Mouse (Mus musculus) lung, adult 2 months (tissue): ENCODE data around the gene 4930404H24Rik. TPM values are rescaled to one million over a fixed set of nuclear protein-coding genes. Genes with fewer than 3 reads are reported as not detected.

Source experiments
- DNase-seq: peaks from one replicate; pipeline ENCODE4 v3.0.0; 2022
- H3K4me1 ChIP-seq: fragments of 200-500 bp; 2 replicates; pipeline ENCODE4 v1.6.1; 2011; ENCODE audit warnings: low read length; ENCODE audit not compliant: control insufficient read depth, insufficient read depth
- H3K4me3 ChIP-seq: fragments of 200-500 bp; replicated peaks from 2 replicates; pipeline ENCODE3; 2011; ENCODE audit warnings: low read depth, mild to moderate bottlenecking, control low read depth, low read length; ENCODE audit errors: extremely low read depth
- CTCF ChIP-seq: fragments of 200-500 bp; IDR thresholded peaks from 2 replicates; pipeline ENCODE4 v1.5.1; 2011; ENCODE audit warnings: mild to moderate bottlenecking, low read length, control low read depth; ENCODE audit not compliant: insufficient read depth
- POLR2A ChIP-seq: fragments of 200-500 bp; IDR thresholded peaks from 2 replicates; pipeline ENCODE4 v1.6.1; 2011; ENCODE audit warnings: low read depth, mild to moderate bottlenecking, control low read depth, low read length, borderline replicate concordance; ENCODE audit errors: extremely low read depth
- WGBS: fragments of 180-500 bp; shearing (Covaris S2); methylation state at CpG from one replicate; pipeline ENCODE4 v1.1.7; 2018; 5-methylcytosine and 5-hydroxymethylcytosine counted together
- polyA plus RNA-seq: library from polyadenylated mRNA; depleted of rRNA; stranded (reverse); fragments of >200 nt; gene quantifications from 2 replicates; pipeline ENCODE4 v1.2.3, GENCODE M21; 2012; rRNA removed

4930404H24Rik gene
- polyA plus RNA-seq, 1 experiment = not detected

DNA sequence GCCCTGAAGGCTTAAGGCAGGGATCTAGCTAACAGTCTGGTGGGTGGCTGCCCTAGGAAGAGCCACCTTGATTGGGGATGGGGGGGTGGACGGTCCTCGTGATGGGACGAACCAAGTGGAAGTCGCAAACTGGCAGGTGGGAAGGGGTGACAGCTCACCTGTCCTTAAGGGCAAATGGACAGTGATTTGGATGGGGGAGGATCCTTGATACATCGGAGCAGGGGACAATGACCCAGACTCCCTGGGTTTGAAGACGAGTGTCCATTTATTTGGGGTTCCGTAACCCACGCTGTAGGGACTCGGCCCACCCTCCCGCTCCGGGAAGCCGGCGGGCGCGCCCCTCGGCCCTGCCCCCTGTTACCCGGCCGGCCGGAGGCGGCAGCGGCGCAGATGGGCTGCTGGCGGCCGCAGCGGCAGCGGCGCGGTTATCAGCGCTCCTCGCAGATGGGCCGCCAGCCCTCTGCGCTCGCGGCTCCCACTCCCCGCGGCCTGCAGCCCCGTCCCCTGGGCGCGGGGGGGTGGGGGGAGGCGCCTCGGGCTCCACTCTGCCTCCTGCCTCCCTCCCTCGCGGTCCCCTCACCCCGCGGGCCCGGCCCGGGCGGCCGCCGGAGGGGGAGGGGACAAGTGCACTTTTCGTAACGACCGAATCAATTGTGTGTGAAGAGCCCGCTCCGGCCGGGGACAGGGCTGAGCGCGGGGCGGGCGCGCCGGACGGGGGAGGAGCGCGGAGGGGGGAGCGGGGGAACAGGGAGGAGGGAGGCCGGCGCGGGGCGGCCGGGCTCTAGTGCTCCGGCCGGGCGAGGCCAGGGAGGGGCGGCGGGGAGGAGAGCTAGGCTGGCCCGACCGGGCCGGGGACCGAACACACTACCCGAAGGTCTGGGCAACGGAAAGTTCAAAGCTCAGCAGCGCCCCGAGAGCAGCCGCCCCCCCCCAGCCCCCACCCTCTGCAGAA, 35.3 kb downstream of the 4930404H24Rik start:
- 5% methylated on average over 80 of the region's 85 CpGs for WGBS
- no peak for TF ChIP-seq CTCF
- TF ChIP-seq POLR2A = no peak
- H3K4me3 ChIP-seq = peak overlapping the region; percentile 39
- no peaks in the 10 kb centered on the region for H3K4me1 ChIP-seq
- peak; percentile 42 for DNase-seq

- Histone ChIP-seq H3K4me1 (no peaks in the 10 kb centered on the region), H3K4me3 (peak overlapping the region; percentile 64)
- WGBS = 1% methylated on average over 37 of the region's 70 CpGs
- no peak for TF ChIP-seq POLR2A
- TF ChIP-seq CTCF = no peak
- DNase-seq = no peak
Measured at GRCm38 (mm10) chr2:153528571-153529364, 36.2 kb downstream of the 4930404H24Rik start.

GRCm38 (mm10) chr2:153529365-153529781, 36.8 kb downstream of the 4930404H24Rik start:
- no peaks in the 10 kb centered on the region for H3K4me1 ChIP-seq
- H3K4me3 ChIP-seq = peak overlapping the region; percentile 64
- under 1% methylated on average over 53 of the region's 53 CpGs for WGBS
- peak; percentile 53 for DNase-seq
- no peak for TF ChIP-seq POLR2A
- TF ChIP-seq CTCF = no peak

GRCm38 (mm10) chr2:153529931-153530766, 37.6 kb downstream of the 4930404H24Rik start, which contains the start of gene Nol4l:
Gene Nol4l, minus strand, starts transcription at chr2:153529971.
- 3% methylated on average over 63 of the region's 86 CpGs for WGBS
- DNase-seq = no peak
- peak within 1 kb of the TSS; percentile 64 for H3K4me3 ChIP-seq
- H3K4me1 ChIP-seq = no peaks in the 10 kb centered on the region
- TF ChIP-seq POLR2A (no peak), CTCF (no peak)

GRCm38 (mm10) chr2:153530948-153531347, 38.4 kb downstream of the 4930404H24Rik start:
- TF ChIP-seq POLR2A (no peak), CTCF (no peak)
- 51% methylated on average over 5 of the region's 5 CpGs for WGBS
- DNase-seq = no peak
- H3K4me3 ChIP-seq = no peak overlapping the region
- no peaks in the 10 kb centered on the region for H3K4me1 ChIP-seq

- TF ChIP-seq POLR2A = no peak
- no peak for TF ChIP-seq CTCF
- H3K4me3 ChIP-seq = no peak overlapping the region
Measured at GRCm38 (mm10) chr2:153533981-153534380, 41.4 kb downstream of the 4930404H24Rik start.

GRCm38 (mm10) chr2:153538898-153539297, 46.3 kb downstream of the 4930404H24Rik start:
- H3K4me1 ChIP-seq = no peaks in the 10 kb centered on the region
- DNase-seq = no peak
- no peak overlapping the region for H3K4me3 ChIP-seq
- TF ChIP-seq POLR2A (no peak), CTCF (no peak)
- 79% methylated on average over 3 of the region's 3 CpGs for WGBS

More at GRCm38 (mm10) chr2:153533981-153534380, 41.4 kb downstream of the 4930404H24Rik start:
- no peaks in the 10 kb centered on the region for H3K4me1 ChIP-seq
- WGBS = 67% methylated on average over 1 of the region's 1 CpGs
- no peak for DNase-seq

DNA sequence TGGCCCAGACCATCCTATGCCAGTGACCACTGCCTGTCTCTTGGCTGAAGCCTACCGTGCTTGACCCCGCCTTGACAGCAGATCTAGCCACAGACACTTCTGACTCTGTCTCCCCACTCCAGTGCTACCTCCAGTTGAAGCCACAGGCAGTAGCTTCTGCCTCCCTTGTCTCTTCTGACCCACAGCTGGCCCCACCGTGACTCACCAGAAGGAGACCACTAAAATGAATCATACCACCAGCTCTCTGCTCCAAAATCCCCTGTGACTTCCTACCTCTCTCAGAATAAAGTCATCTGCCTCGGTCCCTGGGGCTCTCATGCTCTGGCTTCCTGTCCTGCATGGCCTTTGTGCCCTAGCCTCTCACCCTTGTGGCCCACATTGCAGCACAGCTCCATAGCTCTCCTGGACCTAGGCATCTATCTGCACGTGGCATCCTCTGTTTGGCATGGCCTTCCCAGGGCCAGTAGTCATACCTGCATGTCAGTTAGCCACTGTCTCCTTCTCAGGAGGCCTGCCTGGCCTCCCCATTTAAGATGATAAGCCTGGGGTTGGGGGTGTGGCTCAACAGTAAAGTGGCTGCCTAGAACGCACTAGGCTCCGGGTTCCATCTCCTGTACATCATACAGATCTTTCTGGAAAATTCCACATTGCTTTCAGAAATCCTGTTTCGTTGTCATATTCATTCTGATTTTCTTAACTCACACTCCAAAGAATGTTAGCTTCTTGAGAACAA, 50.5 kb downstream of the 4930404H24Rik start:
- 78% methylated on average over 8 of the region's 8 CpGs for WGBS
- no peak for DNase-seq
- TF ChIP-seq POLR2A (no peak), CTCF (no peak)
- Histone ChIP-seq H3K4me3 (no peak overlapping the region), H3K4me1 (no peaks in the 10 kb centered on the region)

Other genes starting within 250 kb of the 4930404H24Rik start
- gene Kif3b, start 201.4 kb upstream of the 4930404H24Rik start, polyA plus RNA-seq = 6.4 and 10.8 TPM in 2 replicates
- gene Asxl1, start 147.0 kb upstream of the 4930404H24Rik start, polyA plus RNA-seq = 11.4 and 15.3 TPM in 2 replicates
- gene Nol4l, start 37.2 kb downstream of the 4930404H24Rik start, polyA plus RNA-seq = 14.7 TPM in 2 replicates
- gene Commd7, start 140.0 kb downstream of the 4930404H24Rik start, polyA plus RNA-seq = 15.0 and 20.5 TPM in 2 replicates
- gene Dnmt3b, start 156.7 kb downstream of the 4930404H24Rik start, polyA plus RNA-seq = 2.0 and 3.3 TPM in 2 replicates
- gene Dnmt3c, start 203.9 kb downstream of the 4930404H24Rik start, polyA plus RNA-seq = 0.09 and 0.12 TPM in 2 replicates
- 7.4 and 11.5 TPM in 2 replicates for gene Mapre1, start 248.5 kb downstream of the 4930404H24Rik start, polyA plus RNA-seq